Mouse (Mus musculus) CH12.LX (cell line): ENCODE data around the gene Tgfbi.

Experiments used
- CHD2 ChIP-seq: IDR thresholded peaks from 2 replicates; pipeline ENCODE4 v1.6.1; 2011; ENCODE audit warnings: low read length, improper control_type of control experiment
- CTCF ChIP-seq, 2 experiments: IDR thresholded peaks in 1 of 2; conservative IDR thresholded peaks in 1 of 2; 2 replicates each; pipeline ENCODE4 v1.5.1; 2011 to 2012; ENCODE audit warnings: low read depth in 2 of 2, low read length in 2 of 2, improper control_type of control experiment in 1 of 2, inconsistent platforms in 1 of 2, mild to moderate bottlenecking in 1 of 2, moderate library complexity in 1 of 2
- GABPA ChIP-seq: IDR thresholded peaks from 2 replicates; pipeline ENCODE4 v1.6.1; 2012; ENCODE audit warnings: low read depth, low read length, improper control_type of control experiment, inconsistent platforms; ENCODE audit not compliant: insufficient replicate concordance
- HCFC1 ChIP-seq: IDR thresholded peaks from 2 replicates; pipeline ENCODE4 v1.6.1; 2012; ENCODE audit warnings: low read depth, mild to moderate bottlenecking, inconsistent platforms, low read length, improper control_type of control experiment
- MAZ ChIP-seq: IDR thresholded peaks from 2 replicates; pipeline ENCODE4 v1.6.1; 2012; ENCODE audit warnings: low read depth, mild to moderate bottlenecking, inconsistent platforms, low read length, improper control_type of control experiment, moderate library complexity
- MEF2A ChIP-seq: IDR thresholded peaks from 2 replicates; pipeline ENCODE4 v1.6.1; 2014; ENCODE audit warnings: low read depth, mild to moderate bottlenecking, inconsistent platforms, low read length, improper control_type of control experiment, borderline replicate concordance
- NELFE ChIP-seq: IDR thresholded peaks from 2 replicates; pipeline ENCODE4 v1.6.1; 2011; ENCODE audit warnings: low read depth, low read length, improper control_type of control experiment
- POLR2A ChIP-seq: IDR thresholded peaks from 2 replicates; pipeline ENCODE4 v1.6.1; 2011; ENCODE audit warnings: low read depth, mild to moderate bottlenecking, improper control_type of control experiment, low read length
- RAD21 ChIP-seq: IDR thresholded peaks from 2 replicates; pipeline ENCODE4 v1.6.1; 2011; ENCODE audit warnings: low read depth, mild to moderate bottlenecking, low read length, improper control_type of control experiment, moderate library complexity
- UBTF ChIP-seq: IDR thresholded peaks from 2 replicates; pipeline ENCODE4 v1.6.1; 2012; ENCODE audit warnings: low read depth, mild to moderate bottlenecking, inconsistent platforms, low read length, improper control_type of control experiment, moderate library complexity
- USF1 ChIP-seq: IDR thresholded peaks from 2 replicates; pipeline ENCODE4 v1.6.1; 2014; ENCODE audit warnings: low read depth, mild to moderate bottlenecking, inconsistent platforms, low read length, improper control_type of control experiment

DNA sequence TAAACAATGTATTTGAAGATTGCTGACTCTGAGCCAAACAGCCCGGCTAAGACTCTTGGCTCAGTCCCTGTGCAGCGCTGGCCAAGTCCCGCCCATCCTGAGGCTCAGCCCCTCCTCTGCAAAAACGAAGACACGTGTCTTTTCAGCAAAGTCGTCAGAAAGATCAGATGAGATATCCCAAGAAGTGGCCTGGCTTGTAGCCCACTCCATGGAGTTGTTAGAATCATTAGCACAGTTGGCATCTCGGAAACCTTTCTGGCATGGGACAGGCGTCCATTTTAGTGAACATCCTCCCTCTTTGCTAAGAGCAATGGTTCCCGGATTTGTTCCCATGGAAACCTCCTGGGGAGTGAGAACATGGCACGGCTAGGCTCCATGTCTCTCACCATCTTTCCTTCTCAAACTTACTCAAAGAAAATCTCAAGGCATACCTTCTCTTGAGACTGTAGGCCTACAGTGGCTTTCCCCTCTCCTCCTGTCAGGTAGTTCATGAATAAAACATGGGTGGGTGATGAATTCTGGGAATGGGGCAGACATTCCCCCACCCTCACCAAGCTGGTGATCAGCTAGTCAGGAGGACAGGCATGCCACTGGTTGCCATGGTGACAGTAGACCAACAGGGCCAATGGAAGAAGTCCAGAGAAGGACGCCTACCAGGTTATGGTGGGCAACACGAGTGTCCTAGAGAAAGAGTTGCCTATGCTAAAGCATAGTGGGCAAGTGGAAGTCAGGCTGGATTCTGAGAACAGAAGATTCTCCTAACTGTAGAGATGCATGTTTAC, 11.3 kb upstream of the Tgfbi start:
- TF ChIP-seq GABPA (no peak), USF1 (no peak), RAD21 (no peak), MEF2A (no peak), CTCF (conservative IDR thresholded peaks at IDR 0.05 in 1 of 2, IDR thresholded peaks at IDR 0.05 in 1 of 2; ENCODE audit: low read depth in 2 of 2, low read length in 2 of 2) (no peak), HCFC1 (no peak), NELFE (no peak), POLR2A (no peak), CHD2 (no peak), MAZ (no peak), UBTF (no peak)
